ENCODE assay signal across 20 mouse cellular contexts in the genomic region with DNA sequence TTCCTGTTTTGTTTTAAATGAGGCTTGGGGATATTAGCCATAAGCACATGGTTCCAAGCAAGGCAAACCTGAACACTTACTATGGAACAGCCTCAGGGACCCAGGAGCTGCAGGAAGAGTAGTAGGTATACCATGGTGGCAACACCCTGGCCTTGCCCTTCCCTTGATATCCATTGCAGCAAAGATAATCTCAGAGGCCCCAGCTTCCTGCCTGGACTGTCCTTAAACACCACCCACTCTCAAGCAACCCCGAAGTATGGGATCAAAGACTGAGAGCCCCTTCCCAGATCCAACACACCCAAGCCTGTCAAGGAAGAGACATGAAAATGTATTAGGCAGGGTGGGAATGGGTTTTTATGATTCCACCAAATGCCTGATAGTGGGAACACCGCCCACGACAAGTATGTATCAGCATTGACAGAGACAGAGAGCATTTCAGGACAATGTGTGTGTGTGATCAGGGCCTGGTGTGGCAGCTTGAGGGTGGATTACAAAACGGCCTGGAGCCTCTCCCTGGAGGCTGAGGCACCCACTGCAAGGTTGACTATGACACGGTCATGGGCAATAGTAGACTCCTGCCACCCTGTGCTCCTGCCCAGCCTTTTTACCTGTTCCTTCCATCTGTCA.
"Had no signal": no experiment of that assay in that cellular context is flagged by ENCODE, and none has a peak within 500 bp of the region (broad histone marks: within the 10 kb centered on the region; RNA-seq: fewer than 3 reads in every experiment).

No protein-coding gene starts in this region.

- H3K4me1 ChIP-seq: limb, embryonic 10.5 days; limb, embryonic 13.5 days; liver, embryonic 12.5 days; liver, embryonic 15.5 days; lung, embryonic 15.5 days; megakaryocyte, embryonic 14.5 days had no signal

- H3K4me2 ChIP-seq: limb, embryonic 13.5 days; liver, embryonic 12.5 days; liver, embryonic 15.5 days; lung, embryonic 15.5 days; midbrain, embryonic 11.5 days had no signal

- H3K27me3 ChIP-seq: limb, embryonic 13.5 days; liver, embryonic 12.5 days; liver, embryonic 15.5 days; lung, embryonic 15.5 days; megakaryocyte, embryonic 14.5 days had no signal

- H3K9ac ChIP-seq: limb, embryonic 13.5 days; liver, embryonic 12.5 days; liver, embryonic 15.5 days; lung, embryonic 15.5 days had no signal

- H3K27ac ChIP-seq: kidney, postnatal 0 days; limb, embryonic 10.5 days; limb, embryonic 13.5 days; liver, embryonic 12.5 days; liver, embryonic 15.5 days; lung, embryonic 15.5 days had no signal

- H3K36me3 ChIP-seq: limb, embryonic 10.5 days; limb, embryonic 13.5 days; liver, embryonic 12.5 days; liver, embryonic 15.5 days; lung, embryonic 15.5 days had no signal

- H3K9me3 ChIP-seq: limb, embryonic 10.5 days; limb, embryonic 13.5 days; liver, embryonic 15.5 days; lung, embryonic 15.5 days had no signal

- DNase-seq: kidney, adult 2 months; kidney, postnatal 25 days; liver; lung, adult 18-20 months; lung, postnatal 10 days; lung, postnatal 36 days; midbrain, embryonic 14.5 days; retina, postnatal 1 day; right cerebral cortex, postnatal 25 days; spleen, adult 18-20 months; thymus, adult 18-20 months; thymus, postnatal 36 days had no signal

- ATAC-seq: liver, embryonic 12.5 days had no signal

- H3K4me3 ChIP-seq: limb, embryonic 10.5 days; limb, embryonic 13.5 days; liver, embryonic 12.5 days; liver, embryonic 15.5 days; lung, embryonic 15.5 days had no signal
